Mouse (Mus musculus) cerebellum, adult 9-11 months (tissue): ENCODE results near the gene Tpcn2.

Experiments used
- DNase-seq: peaks from one replicate; pipeline ENCODE4 v3.0.0; 2022

Gene Tpcn2

GRCm38 (mm10) chr7:145198223-145198714 is 85.5 kb downstream of the Tpcn2 start:
- DNase-seq: peak; percentile 13

GRCm38 (mm10) chr7:145197711-145198110 is 86.1 kb downstream of the Tpcn2 start:
- DNase-seq: no peak

- DNase-seq: peak; percentile 31
These were observed 86.8 kb downstream of the Tpcn2 start for GRCm38 (mm10) chr7:145197042-145197441.

- DNase-seq: peak; percentile 25
These were observed 87.5 kb downstream of the Tpcn2 start for GRCm38 (mm10) chr7:145196340-145196739.

GRCm38 (mm10) chr7:145195186-145195927 is 88.5 kb downstream of the Tpcn2 start:
- peak; percentile 29 for DNase-seq

- peak; percentile 46 for DNase-seq
These were observed 89.2 kb downstream of the Tpcn2 start for GRCm38 (mm10) chr7:145194455-145195161.

- DNase-seq: no peak
These were observed 91.0 kb downstream of the Tpcn2 start for GRCm38 (mm10) chr7:145192836-145193235.

- no peak for DNase-seq
These were observed 93.3 kb downstream of the Tpcn2 start for GRCm38 (mm10) chr7:145190520-145190919.

- no peak for DNase-seq
These were observed 94.5 kb downstream of the Tpcn2 start for GRCm38 (mm10) chr7:145189342-145189741.

- no peak for DNase-seq
These were observed 96.0 kb downstream of the Tpcn2 start for GRCm38 (mm10) chr7:145187802-145188201.

- DNase-seq: no peak
These were observed 101.4 kb downstream of the Tpcn2 start for GRCm38 (mm10) chr7:145182388-145182787.

GRCm38 (mm10) chr7:145181376-145182034 is 102.3 kb downstream of the Tpcn2 start:
- DNase-seq: no peak

- DNase-seq: no peak
These were observed 104.1 kb downstream of the Tpcn2 start for GRCm38 (mm10) chr7:145179691-145180091.

- no peak for DNase-seq
These were observed 106.8 kb downstream of the Tpcn2 start for GRCm38 (mm10) chr7:145176750-145177589.

- DNase-seq: no peak
These were observed 110.2 kb downstream of the Tpcn2 start for GRCm38 (mm10) chr7:145173563-145173962.

- DNase-seq: no peak
These were observed 110.7 kb downstream of the Tpcn2 start for GRCm38 (mm10) chr7:145173116-145173515.

GRCm38 (mm10) chr7:145169703-145170102 is 114.1 kb downstream of the Tpcn2 start:
- no peak for DNase-seq

- no peak for DNase-seq
These were observed 124.2 kb downstream of the Tpcn2 start for GRCm38 (mm10) chr7:145159283-145160240.

- DNase-seq: no peak
These were observed 128.1 kb downstream of the Tpcn2 start for GRCm38 (mm10) chr7:145155666-145156065.

GRCm38 (mm10) chr7:145154066-145154465 is 129.7 kb downstream of the Tpcn2 start:
- no peak for DNase-seq

- DNase-seq: no peak
These were observed 132.0 kb downstream of the Tpcn2 start for GRCm38 (mm10) chr7:145151845-145152244.
